Mouse (Mus musculus) 416B (cell line): ENCODE data around the gene Olfr304.
A peak's percentile ranks its signal among the peaks of the same experiment; 100 is the strongest.
"Not testable (repeated sequence)": the region's sequence is repeated elsewhere in the genome, so short reads cannot be mapped to it uniquely, and the experiment has no call there.

Experiments
- DNase-seq: peaks from one replicate; pipeline ENCODE4 v3.0.0; 2011; ENCODE audit warnings: low read depth

The Olfr304 gene

GRCm38 (mm10) chr7:86386558-86386957, at the start of gene Olfr304:
Gene Olfr304 (minus strand): TSS chr7:86386658.
- DNase-seq = no peak

- no peak for DNase-seq
Observed at GRCm38 (mm10) chr7:86403546-86403945, 17.1 kb upstream of the Olfr304 start, which contains the start of gene Olfr301. Gene Olfr301 (plus strand): TSS chr7:86403846.

GRCm38 (mm10) chr7:86397689-86398088, 11.2 kb upstream of the Olfr304 start, which contains the start of gene Olfr303:
Gene Olfr303 (minus strand): TSS chr7:86397789.
- DNase-seq = no peak

- DNase-seq = peak; percentile 18
Observed at GRCm38 (mm10) chr7:86385769-86386168, 689 bp downstream of the Olfr304 start.

GRCm38 (mm10) chr7:86366828-86367227, 19.6 kb downstream of the Olfr304 start, which contains the start of gene Olfr305:
Gene Olfr305 (minus strand): TSS chr7:86366928.
- DNase-seq = no peak

GRCm38 (mm10) chr7:86346296-86346695, 40.2 kb downstream of the Olfr304 start:
- DNase-seq = not testable (repeated sequence)

- no peak for DNase-seq
Observed at GRCm38 (mm10) chr7:86344253-86344652, 42.2 kb downstream of the Olfr304 start.

GRCm38 (mm10) chr7:86342881-86343565, 43.4 kb downstream of the Olfr304 start:
- no peak for DNase-seq

GRCm38 (mm10) chr7:86337486-86337885, 49.0 kb downstream of the Olfr304 start, which contains the start of gene Olfr307:
Gene Olfr307 (minus strand): TSS chr7:86337586.
- no peak for DNase-seq
